Mouse (Mus musculus): ENCODE measurements around the gene Arid5b.

- no peak for TF ChIP-seq POLR2A (IDR thresholded peaks at IDR 0.05; ENCODE audit: borderline replicate concordance, control insufficient read depth, low read depth, low read length)
- no peak for TF ChIP-seq CTCF (IDR thresholded peaks at IDR 0.05; ENCODE audit: control insufficient read depth, insufficient read depth, low read length)
Measured at GRCm38 (mm10) chr10:68136051-68136450, 142.5 kb downstream of the Arid5b start.
